Mouse (Mus musculus): ENCODE results near the gene Zfp3. TPM values are rescaled to one million over a fixed set of nuclear protein-coding genes. Genes with fewer than 3 reads are reported as not detected.

The Zfp3 gene
- polyA plus RNA-seq, 1 experiment from 2014 or later = 12.4 TPM

GRCm38 (mm10) chr11:70792409-70792808 is 28.4 kb downstream of the Zfp3 start:
- Histone ChIP-seq H3K27me3 (replicated peaks) (no peaks in the 10 kb centered on the region), H3K4me1 (no peaks in the 10 kb centered on the region), H3K9me3 (no peaks in the 10 kb centered on the region), H3K36me3 (no peaks in the 10 kb centered on the region), H3K4me3 (no peak overlapping the region), H3K27ac (no peak overlapping the region), H3K9ac (no peak overlapping the region), H3K4me2 (replicated peaks) (no peak overlapping the region)
- no peak for ATAC-seq (ENCODE audit: low FRiP score, low read depth)
- 90% methylated on average over 1 of the region's 1 CpGs for WGBS

GRCm38 (mm10) chr11:70802208-70802864 is 38.3 kb downstream of the Zfp3 start:
- no peak overlapping the region for H3K27ac ChIP-seq
- H3K27me3 ChIP-seq (replicated peaks) = no peaks in the 10 kb centered on the region
- no peak overlapping the region for H3K4me3 ChIP-seq
- no peaks in the 10 kb centered on the region for H3K9me3 ChIP-seq
- 97% methylated on average over 2 of the region's 2 CpGs for WGBS
- no peak overlapping the region for H3K4me2 ChIP-seq (replicated peaks)
- ATAC-seq (ENCODE audit: low FRiP score, low read depth) = no peak
- no peak overlapping the region for H3K9ac ChIP-seq
- no peaks in the 10 kb centered on the region for H3K36me3 ChIP-seq
- no peaks in the 10 kb centered on the region for H3K4me1 ChIP-seq

GRCm38 (mm10) chr11:70802865-70803261 is 38.9 kb downstream of the Zfp3 start:
- Histone ChIP-seq H3K9ac (no peak overlapping the region), H3K27ac (no peak overlapping the region), H3K27me3 (replicated peaks) (no peaks in the 10 kb centered on the region), H3K9me3 (no peaks in the 10 kb centered on the region), H3K4me2 (replicated peaks) (no peak overlapping the region), H3K36me3 (no peaks in the 10 kb centered on the region), H3K4me3 (no peak overlapping the region), H3K4me1 (no peaks in the 10 kb centered on the region)
- ATAC-seq (ENCODE audit: low FRiP score, low read depth) = no peak
- 74% methylated on average over 2 of the region's 2 CpGs for WGBS

- ATAC-seq (ENCODE audit: low FRiP score, low read depth) = no peak
- H3K36me3 ChIP-seq = no peaks in the 10 kb centered on the region
- H3K27me3 ChIP-seq (replicated peaks) = no peaks in the 10 kb centered on the region
- no peaks in the 10 kb centered on the region for H3K9me3 ChIP-seq
- no peak overlapping the region for H3K4me3 ChIP-seq
- WGBS = 86% methylated on average over 6 of the region's 6 CpGs
- no peak overlapping the region for H3K9ac ChIP-seq
- H3K27ac ChIP-seq = no peak overlapping the region
- no peaks in the 10 kb centered on the region for H3K4me1 ChIP-seq
- no peak overlapping the region for H3K4me2 ChIP-seq (replicated peaks)
Measured at GRCm38 (mm10) chr11:70803711-70804200, 39.7 kb downstream of the Zfp3 start.

GRCm38 (mm10) chr11:70804395-70804794 is 40.4 kb downstream of the Zfp3 start:
- no peak overlapping the region for H3K9ac ChIP-seq
- H3K4me2 ChIP-seq (replicated peaks) = no peak overlapping the region
- no peaks in the 10 kb centered on the region for H3K9me3 ChIP-seq
- H3K27me3 ChIP-seq (replicated peaks) = no peaks in the 10 kb centered on the region
- H3K4me1 ChIP-seq = no peaks in the 10 kb centered on the region
- no peak overlapping the region for H3K4me3 ChIP-seq
- WGBS = 94% methylated on average over 3 of the region's 3 CpGs
- no peak overlapping the region for H3K27ac ChIP-seq
- no peaks in the 10 kb centered on the region for H3K36me3 ChIP-seq
- no peak for ATAC-seq (ENCODE audit: low FRiP score, low read depth)

- no peaks in the 10 kb centered on the region for H3K9me3 ChIP-seq
- ATAC-seq (ENCODE audit: low FRiP score, low read depth) = no peak
Measured at GRCm38 (mm10) chr11:70805641-70806175, 41.7 kb downstream of the Zfp3 start.

GRCm38 (mm10) chr11:70806697-70807096 is 42.7 kb downstream of the Zfp3 start:
- H3K4me3 ChIP-seq = no peak overlapping the region
- H3K9me3 ChIP-seq = no peaks in the 10 kb centered on the region
- no peaks in the 10 kb centered on the region for H3K27me3 ChIP-seq (replicated peaks)
- no peak overlapping the region for H3K9ac ChIP-seq
- H3K4me1 ChIP-seq = no peaks in the 10 kb centered on the region
- ATAC-seq (ENCODE audit: low FRiP score, low read depth) = no peak
- no peak overlapping the region for H3K27ac ChIP-seq
- 86% methylated on average over 4 of the region's 4 CpGs for WGBS
- no peaks in the 10 kb centered on the region for H3K36me3 ChIP-seq
- H3K4me2 ChIP-seq (replicated peaks) = no peak overlapping the region

More at GRCm38 (mm10) chr11:70805641-70806175, 41.7 kb downstream of the Zfp3 start:
- H3K36me3 ChIP-seq = no peaks in the 10 kb centered on the region
- H3K4me1 ChIP-seq = no peaks in the 10 kb centered on the region
- no peak overlapping the region for H3K4me2 ChIP-seq (replicated peaks)
- no peak overlapping the region for H3K9ac ChIP-seq
- no peaks in the 10 kb centered on the region for H3K27me3 ChIP-seq (replicated peaks)
- WGBS = 74% methylated on average over 8 of the region's 8 CpGs
- H3K27ac ChIP-seq = no peak overlapping the region
- H3K4me3 ChIP-seq = no peak overlapping the region

GRCm38 (mm10) chr11:70807630-70808029 is 43.6 kb downstream of the Zfp3 start:
- ATAC-seq (ENCODE audit: low FRiP score, low read depth) = no peak
- 92% methylated on average over 4 of the region's 4 CpGs for WGBS
- Histone ChIP-seq H3K4me1 (no peaks in the 10 kb centered on the region), H3K9me3 (no peaks in the 10 kb centered on the region), H3K4me3 (no peak overlapping the region), H3K27ac (no peak overlapping the region), H3K9ac (no peak overlapping the region), H3K36me3 (no peaks in the 10 kb centered on the region), H3K27me3 (replicated peaks) (no peaks in the 10 kb centered on the region), H3K4me2 (replicated peaks) (no peak overlapping the region)

GRCm38 (mm10) chr11:70808101-70808500 is 44.1 kb downstream of the Zfp3 start:
- Histone ChIP-seq H3K9ac (no peak overlapping the region), H3K4me1 (no peaks in the 10 kb centered on the region), H3K4me3 (no peak overlapping the region), H3K9me3 (no peaks in the 10 kb centered on the region), H3K4me2 (replicated peaks) (no peak overlapping the region), H3K27ac (no peak overlapping the region), H3K36me3 (no peaks in the 10 kb centered on the region), H3K27me3 (replicated peaks) (no peaks in the 10 kb centered on the region)
- no peak for ATAC-seq (ENCODE audit: low FRiP score, low read depth)
- 78% methylated on average over 3 of the region's 3 CpGs for WGBS

- ATAC-seq (ENCODE audit: low FRiP score, low read depth) = no peak
- no peak overlapping the region for H3K4me2 ChIP-seq (replicated peaks)
Measured at GRCm38 (mm10) chr11:70809011-70809410, 45.0 kb downstream of the Zfp3 start.

GRCm38 (mm10) chr11:70811041-70811440 is 47.0 kb downstream of the Zfp3 start:
- WGBS = 78% methylated on average over 5 of the region's 5 CpGs
- H3K4me1 ChIP-seq = no peaks in the 10 kb centered on the region
- H3K36me3 ChIP-seq = no peaks in the 10 kb centered on the region
- no peaks in the 10 kb centered on the region for H3K27me3 ChIP-seq (replicated peaks)
- no peaks in the 10 kb centered on the region for H3K9me3 ChIP-seq
- H3K4me2 ChIP-seq (replicated peaks) = no peak overlapping the region
- no peak overlapping the region for H3K9ac ChIP-seq
- no peak overlapping the region for H3K27ac ChIP-seq
- H3K4me3 ChIP-seq = no peak overlapping the region
- ATAC-seq (ENCODE audit: low FRiP score, low read depth) = no peak

More at GRCm38 (mm10) chr11:70809011-70809410, 45.0 kb downstream of the Zfp3 start:
- Histone ChIP-seq H3K9ac (no peak overlapping the region), H3K36me3 (no peaks in the 10 kb centered on the region), H3K4me3 (no peak overlapping the region), H3K27me3 (replicated peaks) (no peaks in the 10 kb centered on the region), H3K9me3 (no peaks in the 10 kb centered on the region), H3K4me1 (no peaks in the 10 kb centered on the region), H3K27ac (no peak overlapping the region)
- whole genome bisulfite sequencing = 11% methylated on average over 1 of the region's 1 CpGs

- WGBS = 80% methylated on average over 13 of the region's 13 CpGs
- Histone ChIP-seq H3K36me3 (no peaks in the 10 kb centered on the region), H3K27me3 (replicated peaks) (no peaks in the 10 kb centered on the region), H3K9me3 (no peaks in the 10 kb centered on the region), H3K4me2 (replicated peaks) (no peak overlapping the region), H3K4me3 (no peak overlapping the region), H3K9ac (no peak overlapping the region), H3K27ac (no peak overlapping the region), H3K4me1 (no peaks in the 10 kb centered on the region)
- no peak for ATAC-seq (ENCODE audit: low FRiP score, low read depth)
Measured at GRCm38 (mm10) chr11:70811471-70812240, 47.6 kb downstream of the Zfp3 start.
